Mouse (Mus musculus) forebrain, postnatal 0 days (tissue): ENCODE measurements at regions not wholly inside any gene's neighbourhood (a gene's known extent, or its start where the extent isn't known, plus 50 kb on each side); places are given as distances from the start of the nearest gene placed in this dataset.

Experiments used
- ATAC-seq: fragments of 200-750 bp; cut with Nextera tagmentation; 2 replicates; pipeline ENCODE4 v1.8.0; 2017; ENCODE audit warnings: mild to moderate bottlenecking, moderate library complexity
- DNase-seq: peaks from one replicate; pipeline ENCODE4 v3.0.0-alpha.2; 2015
- H3K27ac ChIP-seq: fragments of 300-500 bp; sonication (generic); 2 replicates; pipeline ENCODE4 v1.5.1; 2014; ENCODE audit warnings: low read depth, mild to moderate bottlenecking, antibody characterized with exemption, low read length, moderate library complexity, mixed read lengths
- H3K27me3 ChIP-seq: fragments of 300-500 bp; sonication (generic); 2 replicates; pipeline ENCODE4 v1.6.1; 2014; ENCODE audit warnings: mild to moderate bottlenecking, low read length, mixed read lengths; ENCODE audit not compliant: insufficient read depth
- H3K36me3 ChIP-seq: fragments of 300-500 bp; sonication (generic); 2 replicates; pipeline ENCODE4 v1.6.1; 2014; ENCODE audit warnings: mild to moderate bottlenecking, moderate library complexity; ENCODE audit not compliant: insufficient read depth
- H3K4me1 ChIP-seq: fragments of 300-500 bp; sonication (generic); 2 replicates; pipeline ENCODE4 v1.6.1; 2014; ENCODE audit warnings: antibody characterized with exemption; ENCODE audit not compliant: insufficient read depth
- H3K4me2 ChIP-seq: fragments of 300-500 bp; sonication (generic); 2 replicates; pipeline ENCODE4 v1.6.1; 2014; ENCODE audit warnings: low read depth, mild to moderate bottlenecking, moderate library complexity
- H3K4me3 ChIP-seq: fragments of 300-500 bp; sonication (generic); 2 replicates; pipeline ENCODE4 v1.5.1; 2014; ENCODE audit warnings: low read depth, low read length, mixed read lengths
- H3K9ac ChIP-seq: fragments of 300-500 bp; sonication (generic); 2 replicates; pipeline ENCODE4 v1.6.1; 2014; ENCODE audit warnings: mild to moderate bottlenecking
- H3K9me3 ChIP-seq: fragments of 300-500 bp; sonication (generic); 2 replicates; pipeline ENCODE4 v1.6.1; 2016; ENCODE audit warnings: low read length
- CTCF ChIP-seq: sonication (generic); IDR thresholded peaks from 2 replicates; pipeline ENCODE4 v1.5.1; 2016; ENCODE audit warnings: antibody characterized with exemption, control low read depth, low read depth
- WGBS: fragments of 180-500 bp; shearing (Covaris S2); extraction: QIAGEN DNeasy Blood & Tissue Kit; methylation state at CpG from one replicate; pipeline ENCODE4 v1.1.7; 2014; 5-methylcytosine and 5-hydroxymethylcytosine counted together

DNA sequence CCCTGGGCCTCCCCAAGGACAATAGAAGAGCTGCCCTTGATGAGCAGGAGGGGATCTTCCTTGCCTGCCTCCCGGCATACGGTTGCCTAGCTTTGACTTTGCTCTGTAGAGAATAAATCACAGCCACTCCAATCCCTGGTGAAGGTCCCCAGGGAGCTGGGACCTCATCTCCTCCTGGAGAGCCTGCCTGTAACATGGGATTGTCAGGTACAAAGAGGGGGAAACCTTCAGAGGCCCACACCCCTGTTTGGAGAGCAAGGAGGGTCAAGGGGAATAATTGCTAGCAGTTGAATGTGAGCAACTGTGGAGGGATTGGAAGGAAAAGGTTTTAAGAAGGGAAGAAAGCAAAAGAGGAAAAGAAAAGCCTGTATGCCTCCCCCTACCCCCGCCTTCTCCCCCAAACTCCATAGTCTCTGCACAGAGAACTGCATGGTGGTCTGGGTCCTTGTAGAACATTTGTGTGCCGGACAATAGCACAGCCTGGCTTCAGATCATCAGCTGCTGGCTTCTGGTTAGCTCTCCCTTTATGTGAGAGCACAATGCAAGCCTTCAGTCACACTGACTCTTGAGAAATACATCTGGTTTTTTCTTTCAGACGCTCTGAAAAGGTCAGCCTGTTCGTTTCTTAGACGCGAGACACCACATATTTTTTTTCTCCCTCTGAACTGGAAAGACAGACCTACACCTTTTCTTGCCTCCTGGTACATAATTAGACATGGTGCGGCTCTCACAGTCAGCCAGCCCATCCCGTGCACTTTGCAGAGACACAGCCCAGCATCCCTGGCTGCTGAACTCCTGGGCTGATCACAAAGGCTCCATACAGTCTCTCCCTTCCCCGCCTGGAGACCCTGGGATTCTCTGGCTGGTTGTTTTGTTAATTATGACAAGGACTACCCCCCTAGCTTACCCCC is 292.5 kb upstream of the Zfp462 start:
- Histone ChIP-seq H3K9ac (peak overlapping the region; percentile 31; the same call in 1 of the 2 replicates), H3K4me2 (peak overlapping the region; percentile 11), H3K4me1 (peaks cover 13% of the 10 kb centered on the region), H3K36me3 (no peaks in the 10 kb centered on the region), H3K4me3 (no peak overlapping the region), H3K27me3 (no peaks in the 10 kb centered on the region), H3K27ac (peak overlapping the region; percentile 57), H3K9me3 (no peaks in the 10 kb centered on the region)
- no peak for TF ChIP-seq CTCF
- WGBS = 6% methylated on average over 11 of the region's 11 CpGs
- ATAC-seq (peak; percentile 80), DNase-seq (peak; percentile 56)

DNA sequence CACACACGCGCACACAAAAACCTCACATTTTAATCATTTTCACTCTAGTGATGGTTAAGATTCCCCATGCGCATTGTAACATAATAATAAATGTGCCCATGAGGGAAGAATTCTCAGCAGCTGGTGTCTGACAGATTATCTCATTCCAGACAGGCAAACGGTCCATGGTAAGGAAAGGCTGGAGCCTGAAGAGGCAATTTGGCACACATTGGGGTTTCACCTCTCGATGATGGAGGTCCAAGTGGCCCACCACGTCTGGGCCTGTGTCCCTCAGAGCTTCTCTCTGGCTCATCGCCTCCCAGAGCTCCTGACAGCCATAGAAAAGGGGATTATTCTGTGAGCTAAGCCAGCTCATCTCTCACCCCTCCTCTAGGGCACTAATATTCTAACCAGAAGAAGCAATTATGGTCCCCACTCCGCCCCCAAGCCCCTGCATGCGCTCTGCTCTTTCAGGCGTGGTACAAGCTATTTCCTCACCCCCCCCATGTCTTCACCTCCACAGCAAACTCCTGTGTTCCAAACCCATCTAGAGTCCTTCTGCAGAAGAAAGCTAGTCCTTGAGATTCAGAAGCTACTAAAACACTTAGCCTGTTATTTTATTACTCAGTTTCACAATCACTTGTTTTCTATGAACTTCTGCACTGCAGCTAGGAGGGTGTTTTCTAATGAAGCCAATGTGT is 291.6 kb upstream of the Zfp462 start:
- 0 out of 2 replicates have a peak overlapping the region, but pooled peaks have one; percentile 4 for H3K9ac ChIP-seq
- peak overlapping the region; percentile 57 for H3K27ac ChIP-seq
- H3K9me3 ChIP-seq = no peaks in the 10 kb centered on the region
- 33% methylated on average over 10 of the region's 10 CpGs for WGBS
- no peaks in the 10 kb centered on the region for H3K36me3 ChIP-seq
- DNase-seq (peak; percentile 47), ATAC-seq (peak; percentile 79)
- no peak overlapping the region for H3K4me3 ChIP-seq
- no peaks in the 10 kb centered on the region for H3K27me3 ChIP-seq
- no peak for TF ChIP-seq CTCF
- peaks cover 13% of the 10 kb centered on the region for H3K4me1 ChIP-seq
- H3K4me2 ChIP-seq = peak overlapping the region; percentile 11; the same call in 1 of the 2 replicates
